Mouse (Mus musculus) c-Kit-positive CD71-positive TER-119-positive erythroid progenitor cells, embryonic 14.5 days (primary cell): ENCODE data around the gene Rcan2.

ENCODE experiments used
- DNase-seq: peaks from one replicate; pipeline ENCODE4 v3.0.0-alpha.2; 2013; ENCODE audit warnings: low spot score

The Rcan2 gene

GRCm38 (mm10) chr17:44077843-44078160 is 276.7 kb downstream of the Rcan2 start:
- no peak for DNase-seq

GRCm38 (mm10) chr17:44078631-44079350 is 277.6 kb downstream of the Rcan2 start, which contains the start of gene Enpp5:
Gene Enpp5 (plus strand): TSS chr17:44078813.
- DNase-seq, result peak; percentile 60

- DNase-seq, result no peak
Observed at GRCm38 (mm10) chr17:44083156-44083555, 282.0 kb downstream of the Rcan2 start.

GRCm38 (mm10) chr17:44088226-44088625 is 287.1 kb downstream of the Rcan2 start:
- no peak for DNase-seq
